Mouse (Mus musculus): ENCODE measurements around the gene Dbil5. TPM values are rescaled to one million over a fixed set of nuclear protein-coding genes. Genes with fewer than 3 reads are reported as not detected.

The Dbil5 gene
- not detected in 2 replicates for polyA plus RNA-seq (2012; rRNA removed)

GRCm38 (mm10) chr11:76217390-76217800 is at the start of gene Dbil5, which contains the start of gene Gemin4:
Dbil5 (plus strand) TSS chr11:76217608.
Gemin4 (minus strand) TSS chr11:76217664.
- Histone ChIP-seq H3K4me1 (ENCODE audit: control insufficient read depth, insufficient read depth, insufficient read length) (peaks cover 8% of the 10 kb centered on the region; the same call in 1 of the 2 replicates), H3K27me3 (ENCODE audit: control insufficient read depth, insufficient read depth, low read length) (no peaks in the 10 kb centered on the region), H3K36me3 (ENCODE audit: control insufficient read depth, insufficient read depth, low read length) (peaks cover 11% of the 10 kb centered on the region), H3K27ac (ENCODE audit: insufficient read depth, low read length) (peak within 1 kb of the TSS; percentile 65; the same call in 1 of the 2 replicates), H3K4me3 (ENCODE audit: extremely low read depth, insufficient read depth, insufficient read length) (peak within 1 kb of the TSS; percentile 80)
- TF ChIP-seq POLR2A (IDR thresholded peaks at IDR 0.05; ENCODE audit: low read depth, low read length), result peak; percentile 83
- peak; percentile 94; the same call in 1 of the 2 replicates for TF ChIP-seq CTCF (IDR thresholded peaks at IDR 0.05; ENCODE audit: extremely low read depth, insufficient read depth, insufficient read length, insufficient replicate concordance)
- peak; percentile 95 to 97 for DNase-seq (ENCODE audit: low read depth in 1 of 2, low spot score in 2 of 2)
- WGBS, result under 1% methylated on average over 35 of the region's 35 CpGs

- peaks cover 6% of the 10 kb centered on the region for H3K36me3 ChIP-seq (ENCODE audit: control insufficient read depth, insufficient read depth, low read length)
- TF ChIP-seq CTCF (IDR thresholded peaks at IDR 0.05; ENCODE audit: extremely low read depth, insufficient read depth, insufficient read length, insufficient replicate concordance) (no peak), POLR2A (IDR thresholded peaks at IDR 0.05; ENCODE audit: low read depth, low read length) (no peak)
- no peak for DNase-seq (ENCODE audit: low read depth in 1 of 2, low spot score in 2 of 2)
- WGBS, result 94% methylated on average over 3 of the region's 3 CpGs
- no peaks in the 10 kb centered on the region for H3K4me1 ChIP-seq (ENCODE audit: control insufficient read depth, insufficient read depth, insufficient read length)
- no peaks in the 10 kb centered on the region for H3K27me3 ChIP-seq (ENCODE audit: control insufficient read depth, insufficient read depth, low read length)
- no peak overlapping the region for H3K27ac ChIP-seq (ENCODE audit: insufficient read depth, low read length)
- no peak overlapping the region for H3K4me3 ChIP-seq (ENCODE audit: extremely low read depth, insufficient read depth, insufficient read length)
These were observed 48.4 kb upstream of the Dbil5 start for GRCm38 (mm10) chr11:76168976-76169375.

- TF ChIP-seq CTCF (IDR thresholded peaks at IDR 0.05; ENCODE audit: extremely low read depth, insufficient read depth, insufficient read length, insufficient replicate concordance) (no peak), POLR2A (IDR thresholded peaks at IDR 0.05; ENCODE audit: low read depth, low read length) (no peak)
- H3K36me3 ChIP-seq (ENCODE audit: control insufficient read depth, insufficient read depth, low read length), result peaks cover 8% of the 10 kb centered on the region
- H3K4me3 ChIP-seq (ENCODE audit: extremely low read depth, insufficient read depth, insufficient read length), result no peak overlapping the region
- H3K27ac ChIP-seq (ENCODE audit: insufficient read depth, low read length), result no peak overlapping the region
- WGBS, result 91% methylated on average over 5 of the region's 5 CpGs
- DNase-seq (ENCODE audit: low read depth in 1 of 2, low spot score in 2 of 2), result no peak
- H3K27me3 ChIP-seq (ENCODE audit: control insufficient read depth, insufficient read depth, low read length), result no peaks in the 10 kb centered on the region
- H3K4me1 ChIP-seq (ENCODE audit: control insufficient read depth, insufficient read depth, insufficient read length), result no peaks in the 10 kb centered on the region
These were observed 47.2 kb upstream of the Dbil5 start for GRCm38 (mm10) chr11:76170207-76170606.

GRCm38 (mm10) chr11:76178726-76179494 is 38.5 kb upstream of the Dbil5 start:
- no peak for DNase-seq (ENCODE audit: low read depth in 1 of 2, low spot score in 2 of 2)
- peaks cover 4% of the 10 kb centered on the region; the same call in 1 of the 2 replicates for H3K4me1 ChIP-seq (ENCODE audit: control insufficient read depth, insufficient read depth, insufficient read length)
- peak overlapping the region; percentile 86 for H3K4me3 ChIP-seq (ENCODE audit: extremely low read depth, insufficient read depth, insufficient read length)
- 3% methylated on average over 28 of the region's 28 CpGs for WGBS
- H3K27ac ChIP-seq (ENCODE audit: insufficient read depth, low read length), result peak overlapping the region; percentile 54
- H3K36me3 ChIP-seq (ENCODE audit: control insufficient read depth, insufficient read depth, low read length), result peaks cover 6% of the 10 kb centered on the region
- H3K27me3 ChIP-seq (ENCODE audit: control insufficient read depth, insufficient read depth, low read length), result no peaks in the 10 kb centered on the region
- TF ChIP-seq POLR2A (IDR thresholded peaks at IDR 0.05; ENCODE audit: low read depth, low read length), result no peak
- TF ChIP-seq CTCF (IDR thresholded peaks at IDR 0.05; ENCODE audit: extremely low read depth, insufficient read depth, insufficient read length, insufficient replicate concordance), result no peak

GRCm38 (mm10) chr11:76179495-76180145 is 37.8 kb upstream of the Dbil5 start, which contains the start of the genes Vps53 and Fam57a:
Vps53 (minus strand) TSS chr11:76179647.
Fam57a (plus strand) TSS chr11:76179671.
- Histone ChIP-seq H3K36me3 (ENCODE audit: control insufficient read depth, insufficient read depth, low read length) (0 out of 2 replicates have a peak, but pooled peaks cover 3% of the 10 kb centered on the region), H3K4me3 (ENCODE audit: extremely low read depth, insufficient read depth, insufficient read length) (peak within 1 kb of the TSS; percentile 86), H3K27me3 (ENCODE audit: control insufficient read depth, insufficient read depth, low read length) (no peaks in the 10 kb centered on the region), H3K27ac (ENCODE audit: insufficient read depth, low read length) (peak within 1 kb of the TSS; percentile 54), H3K4me1 (ENCODE audit: control insufficient read depth, insufficient read depth, insufficient read length) (peaks cover 4% of the 10 kb centered on the region; the same call in 1 of the 2 replicates)
- 1% methylated on average over 37 of the region's 37 CpGs for WGBS
- peak; percentile 37 to 77 for DNase-seq (ENCODE audit: low read depth in 1 of 2, low spot score in 2 of 2)
- TF ChIP-seq CTCF (IDR thresholded peaks at IDR 0.05; ENCODE audit: extremely low read depth, insufficient read depth, insufficient read length, insufficient replicate concordance) (no peak), POLR2A (IDR thresholded peaks at IDR 0.05; ENCODE audit: low read depth, low read length) (peak; percentile 27; the same call in 1 of the 2 replicates)

GRCm38 (mm10) chr11:76180146-76180540 is 37.3 kb upstream of the Dbil5 start:
- peak overlapping the region; percentile 86 for H3K4me3 ChIP-seq (ENCODE audit: extremely low read depth, insufficient read depth, insufficient read length)
- H3K4me1 ChIP-seq (ENCODE audit: control insufficient read depth, insufficient read depth, insufficient read length), result peaks cover 4% of the 10 kb centered on the region; the same call in 1 of the 2 replicates
- no peak for TF ChIP-seq CTCF (IDR thresholded peaks at IDR 0.05; ENCODE audit: extremely low read depth, insufficient read depth, insufficient read length, insufficient replicate concordance)
- TF ChIP-seq POLR2A (IDR thresholded peaks at IDR 0.05; ENCODE audit: low read depth, low read length), result no peak
- WGBS, result 23% methylated on average over 7 of the region's 7 CpGs
- 0 out of 2 replicates have a peak, but pooled peaks cover 3% of the 10 kb centered on the region for H3K36me3 ChIP-seq (ENCODE audit: control insufficient read depth, insufficient read depth, low read length)
- no peak overlapping the region for H3K27ac ChIP-seq (ENCODE audit: insufficient read depth, low read length)
- H3K27me3 ChIP-seq (ENCODE audit: control insufficient read depth, insufficient read depth, low read length), result no peaks in the 10 kb centered on the region
- no peak for DNase-seq (ENCODE audit: low read depth in 1 of 2, low spot score in 2 of 2)
